Mouse (Mus musculus) ovary, postnatal 36 days (tissue): Measurements from ENCODE around the gene Kcnip3.

Source experiments
- DNase-seq: peaks from one replicate; pipeline ENCODE4 v3.0.0; 2022; ENCODE audit warnings: low spot score, mixed read lengths

Kcnip3 gene

DNA sequence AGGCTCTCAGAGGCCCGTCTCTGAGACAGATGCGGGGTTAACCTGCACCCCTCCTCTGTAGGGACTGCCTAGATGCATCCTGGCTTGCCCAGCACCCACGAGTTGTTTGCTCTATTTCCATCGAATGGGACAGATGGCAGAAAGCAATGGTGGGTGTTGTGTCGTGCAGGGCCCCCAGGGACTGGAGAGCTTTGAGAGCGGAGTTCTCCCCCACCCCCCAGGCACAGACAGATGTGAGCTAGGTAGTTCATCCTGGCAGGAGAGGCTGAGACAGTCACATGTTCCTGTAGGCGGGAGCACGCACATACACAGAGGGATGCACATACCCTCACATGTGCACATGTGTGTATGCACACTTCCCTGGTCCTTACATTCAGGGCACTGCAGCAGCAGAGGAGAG lies 4.8 kb downstream of the Kcnip3 start:
- no peak for DNase-seq

DNA sequence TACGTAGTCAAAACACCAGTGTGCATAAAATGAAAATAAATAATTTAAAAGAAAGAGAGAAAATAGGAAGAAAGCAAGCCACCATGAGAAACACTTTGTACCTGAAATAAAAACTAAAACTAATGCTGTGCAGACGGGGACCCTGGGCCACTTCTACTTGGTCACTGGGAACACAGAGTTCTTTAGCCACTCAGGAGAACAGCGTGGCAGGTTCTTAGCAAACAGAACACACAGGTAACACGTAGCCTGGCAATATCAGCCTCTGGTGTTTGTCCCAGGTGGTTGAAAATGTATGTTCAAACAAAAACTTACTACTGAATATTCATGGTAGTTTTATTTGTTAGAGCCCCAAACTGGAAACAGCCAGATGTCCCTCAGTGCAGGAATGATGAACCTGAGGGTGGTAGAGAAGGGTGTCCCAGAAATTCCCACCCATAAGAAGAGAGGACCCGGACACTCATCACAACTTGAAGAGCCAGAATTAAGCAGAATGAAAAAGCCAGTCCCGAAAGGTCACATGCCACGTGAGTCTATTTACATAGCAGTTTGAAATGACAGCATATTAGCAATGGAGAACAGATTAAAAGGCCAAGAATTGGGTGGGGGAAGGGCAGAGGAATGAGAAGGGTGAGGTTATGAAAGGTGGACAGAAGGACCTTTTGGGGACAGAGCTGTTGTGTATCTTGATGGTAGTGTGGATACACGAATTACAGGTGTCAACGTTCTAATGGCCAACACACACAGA lies 7.3 kb downstream of the Kcnip3 start:
- no peak for DNase-seq

DNA sequence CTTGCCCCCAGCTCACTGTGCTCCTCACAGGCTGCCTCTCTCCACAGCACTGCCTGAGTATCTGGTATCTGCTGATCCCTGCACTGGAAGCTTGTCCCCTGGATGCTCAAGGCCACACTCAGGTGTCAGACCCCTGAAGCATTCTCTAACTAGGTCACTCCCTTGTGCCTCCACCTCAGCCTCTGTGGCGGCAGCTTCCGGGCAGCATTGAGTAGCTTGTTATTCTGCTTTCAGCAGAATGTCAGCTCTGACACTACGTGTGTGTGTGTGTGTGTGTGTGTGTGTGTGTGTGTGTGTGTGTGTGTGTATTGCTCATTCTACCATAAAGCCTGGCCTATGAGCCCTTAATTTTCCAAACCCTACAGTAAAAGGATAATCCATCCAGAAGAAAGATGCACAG lies 8.7 kb downstream of the Kcnip3 start:
- no peak for DNase-seq

DNA sequence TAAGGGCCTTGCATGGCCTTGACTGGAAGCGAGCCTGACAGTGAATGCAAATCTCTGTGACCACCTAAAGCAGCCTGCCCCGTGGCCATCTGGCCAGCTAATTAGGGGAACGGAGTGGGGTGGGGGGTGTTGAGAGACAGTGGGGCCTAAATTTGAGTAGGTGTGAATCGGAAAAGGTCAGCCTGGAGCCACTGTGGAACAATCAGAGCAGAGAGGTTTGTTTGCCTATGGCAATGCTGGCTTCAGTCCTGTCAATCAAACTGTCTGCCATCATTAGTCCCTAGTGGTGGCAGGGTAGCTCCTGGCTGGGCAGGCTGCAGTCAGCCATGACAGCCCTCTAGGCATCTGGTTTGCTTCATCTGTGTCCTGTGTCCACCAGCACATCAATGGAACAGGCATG lies 10.5 kb downstream of the Kcnip3 start:
- no peak for DNase-seq

DNA sequence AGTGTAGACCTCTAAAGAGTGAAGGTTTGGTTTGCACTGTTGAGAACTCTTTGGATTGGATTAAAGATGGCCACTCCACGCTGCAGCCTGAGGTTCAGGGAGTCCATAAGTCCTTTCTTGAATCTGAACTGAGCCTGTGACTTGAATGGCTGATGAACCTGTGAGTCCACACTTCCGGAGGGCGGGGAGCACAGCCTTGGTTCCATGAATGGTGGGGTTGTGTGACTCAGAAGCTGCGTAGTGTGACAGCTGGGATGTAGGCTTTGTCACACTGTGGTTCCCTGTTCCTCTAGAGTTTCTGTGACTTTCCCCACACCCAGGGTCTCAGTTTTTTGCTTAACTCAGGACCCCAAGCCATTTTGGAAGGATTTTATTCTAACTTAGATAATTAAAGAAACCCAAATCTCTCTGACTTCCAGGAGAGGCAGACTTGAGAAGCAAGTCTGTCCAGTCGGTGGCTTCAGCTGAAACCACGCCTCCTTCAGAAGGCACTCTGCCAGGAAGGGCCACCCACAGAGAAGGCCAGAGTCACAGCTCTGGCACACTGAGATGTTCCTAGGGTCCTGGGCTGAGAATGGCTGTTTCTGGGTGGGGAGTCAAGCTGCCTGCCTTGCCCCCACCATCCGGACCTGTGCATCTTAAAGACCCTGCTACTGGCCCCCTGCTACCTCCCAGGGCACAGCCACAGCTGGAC lies 13.8 kb downstream of the Kcnip3 start:
- peak; percentile 41 for DNase-seq

GRCm38 (mm10) chr2:127507077-127507774 lies 14.7 kb downstream of the Kcnip3 start:
- peak; percentile 77 for DNase-seq

DNA sequence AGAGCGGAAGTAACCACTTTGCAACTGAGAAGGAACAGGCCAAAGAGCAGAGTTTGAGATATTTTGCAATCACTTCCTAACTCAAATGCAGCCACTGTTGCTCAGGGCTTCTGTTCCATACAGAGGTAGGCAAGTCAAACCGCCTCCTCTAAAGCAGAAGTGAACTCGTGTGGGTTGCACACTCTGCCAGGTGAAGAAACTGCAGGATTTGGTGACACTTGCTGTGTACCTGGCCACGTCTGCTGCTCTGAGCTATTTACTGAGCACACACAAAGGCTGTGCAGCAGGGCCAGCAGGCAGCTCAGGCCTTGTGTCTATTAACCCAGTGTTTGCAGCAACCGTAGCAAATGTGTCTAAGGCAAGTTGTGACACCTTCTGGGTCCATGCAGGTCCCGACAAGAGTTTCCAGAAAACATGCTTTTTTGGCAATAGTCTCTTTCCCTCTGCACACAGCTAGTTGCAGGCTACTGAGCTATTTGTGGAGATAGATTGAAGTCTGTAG lies 15.7 kb downstream of the Kcnip3 start:
- no peak for DNase-seq

GRCm38 (mm10) chr2:127505196-127505595 lies 16.7 kb downstream of the Kcnip3 start:
- DNase-seq, result no peak

DNA sequence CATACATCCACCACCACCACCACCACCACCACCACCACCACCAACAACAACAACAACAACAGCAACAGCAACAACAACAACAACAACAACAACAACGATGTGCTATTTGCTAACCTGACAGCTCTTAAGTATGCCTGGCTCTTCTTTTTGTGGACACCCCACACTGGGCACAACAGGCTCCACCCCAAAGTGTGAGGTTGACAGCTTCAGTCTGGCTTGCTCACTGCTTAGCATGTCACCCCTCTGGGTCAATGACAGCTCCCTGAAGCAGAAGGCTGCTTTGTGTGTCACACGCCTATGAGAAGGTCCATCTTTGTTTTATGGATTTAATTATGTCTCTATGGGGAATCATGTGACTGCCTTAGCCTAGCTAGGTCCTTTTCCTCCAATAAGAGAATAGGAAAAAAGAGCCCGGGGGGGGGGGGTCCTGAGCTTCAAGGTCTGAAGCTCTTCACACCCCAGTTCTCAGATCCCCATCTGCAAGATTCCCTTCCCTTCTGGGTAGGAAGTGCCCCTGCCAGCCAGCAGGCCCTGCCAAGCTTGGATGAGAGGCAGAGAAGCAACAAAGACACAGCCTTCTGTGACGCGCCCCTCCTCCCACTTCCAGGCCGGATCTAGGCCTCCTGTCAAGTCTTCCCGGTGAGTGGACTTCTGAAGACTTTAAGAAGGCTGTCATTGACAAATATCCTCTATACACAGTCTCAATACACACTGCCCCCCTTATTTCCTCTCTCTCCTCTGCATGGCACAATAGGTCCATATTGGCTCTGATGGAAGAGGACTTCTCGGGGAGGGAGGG lies 17.9 kb downstream of the Kcnip3 start:
- DNase-seq, result no peak

DNA sequence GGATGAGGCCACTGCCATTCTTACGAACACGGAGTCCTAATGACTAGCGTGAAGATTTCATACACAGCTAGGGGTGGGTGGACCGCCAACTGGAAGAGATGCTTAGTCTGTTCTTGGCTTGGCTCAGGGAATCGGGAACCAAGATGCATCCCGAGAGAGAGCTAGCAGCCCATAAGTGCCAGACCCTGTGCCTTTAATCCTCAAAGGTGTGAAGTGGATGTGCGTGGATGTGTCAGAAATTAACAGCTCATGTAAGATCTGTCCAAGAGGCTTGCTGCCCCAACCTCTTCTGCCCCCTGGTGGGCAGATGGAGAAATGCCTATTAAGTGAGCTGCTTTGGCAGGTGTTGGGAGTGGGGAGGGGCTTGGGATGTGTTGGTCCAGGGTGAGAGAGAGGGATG lies 20.8 kb downstream of the Kcnip3 start:
- peak; percentile 58 for DNase-seq

DNA sequence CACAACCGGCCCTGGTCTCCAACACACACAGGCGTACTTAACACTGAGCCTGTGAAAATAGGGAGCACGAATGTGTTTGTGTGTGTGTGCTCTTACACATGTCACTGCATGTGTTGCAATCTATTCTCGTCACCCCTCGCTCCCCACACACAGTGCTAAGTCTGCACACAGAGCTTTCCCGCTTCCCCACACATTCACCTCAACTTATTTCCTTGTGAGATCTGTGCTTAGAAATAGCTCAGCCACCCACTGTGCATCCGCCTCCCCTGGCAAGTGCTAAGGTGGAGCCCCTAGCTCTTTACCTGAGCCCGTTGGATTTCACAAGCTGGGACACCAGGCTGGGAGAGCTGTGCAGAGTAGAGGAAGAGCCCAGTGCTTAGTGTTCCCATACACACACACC lies 23.1 kb downstream of the Kcnip3 start:
- no peak for DNase-seq

GRCm38 (mm10) chr2:127496321-127496720 lies 25.6 kb downstream of the Kcnip3 start:
- DNase-seq, result no peak

GRCm38 (mm10) chr2:127484476-127485170 lies 37.3 kb downstream of the Kcnip3 start:
- DNase-seq, result peak; percentile 77

- peak; percentile 42 for DNase-seq
These were observed 38.9 kb downstream of the Kcnip3 start for GRCm38 (mm10) chr2:127483001-127483400.

- DNase-seq, result peak; percentile 90
These were observed 39.4 kb downstream of the Kcnip3 start for GRCm38 (mm10) chr2:127482533-127482911.

DNA sequence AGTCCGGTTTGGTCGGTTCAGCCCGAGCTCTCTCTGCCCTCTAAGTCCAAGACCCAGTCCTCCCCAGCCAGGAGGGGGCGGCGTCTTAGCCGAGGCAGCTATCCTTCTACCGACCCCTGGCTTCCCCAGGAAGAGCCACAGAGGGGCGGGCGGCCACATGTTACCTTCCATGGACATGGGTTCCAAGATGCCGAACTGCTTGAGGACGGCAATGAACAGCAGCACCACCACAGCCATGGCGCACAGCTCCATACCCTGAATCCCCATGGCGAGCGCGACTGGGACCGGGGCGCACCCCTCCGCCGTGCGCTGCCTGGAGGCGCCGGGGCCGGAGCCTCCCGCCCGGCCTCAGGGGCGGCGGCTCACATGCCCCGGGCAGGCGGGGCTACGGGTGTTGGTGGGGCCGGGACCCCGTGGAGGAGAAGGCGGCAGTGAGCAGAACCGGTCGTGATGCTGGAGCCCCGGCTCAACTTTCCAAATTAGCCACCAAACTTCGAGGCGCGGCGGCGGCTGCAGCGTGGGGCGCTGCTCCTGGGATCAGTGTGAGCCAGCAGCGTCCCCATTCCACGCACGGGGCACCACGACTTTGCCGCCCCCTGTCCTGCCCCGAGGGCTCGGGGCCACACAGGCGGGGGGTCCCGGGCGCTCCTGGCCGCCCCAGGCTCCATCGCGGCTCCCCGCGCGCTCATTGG lies 39.9 kb downstream of the Kcnip3 start:
- peak; percentile 48 for DNase-seq

GRCm38 (mm10) chr2:127479763-127480162 lies 42.1 kb downstream of the Kcnip3 start:
- no peak for DNase-seq

- DNase-seq, result no peak
These were observed 42.7 kb downstream of the Kcnip3 start for GRCm38 (mm10) chr2:127479210-127479609.

GRCm38 (mm10) chr2:127472279-127472678 lies 49.6 kb downstream of the Kcnip3 start:
- DNase-seq, result no peak

DNA sequence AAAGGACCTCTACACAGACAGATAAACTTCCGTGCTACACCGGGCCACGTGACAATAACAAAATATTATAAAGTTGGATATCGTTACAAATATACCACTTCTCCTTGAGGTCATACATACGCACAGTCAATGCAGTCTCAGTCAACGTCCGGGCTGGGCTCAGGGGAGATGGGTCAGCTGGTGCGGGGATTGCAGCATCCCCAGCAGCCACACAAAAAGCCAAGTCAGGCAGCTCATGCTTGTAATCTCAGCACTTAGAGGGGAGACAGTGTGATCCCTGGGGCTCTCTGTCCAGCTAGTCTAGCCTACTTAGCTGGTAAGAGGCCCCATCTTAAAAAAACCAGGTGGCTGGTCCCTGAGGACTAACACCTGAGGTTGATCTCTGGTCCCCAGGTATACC lies 50.6 kb downstream of the Kcnip3 start:
- no peak for DNase-seq

DNA sequence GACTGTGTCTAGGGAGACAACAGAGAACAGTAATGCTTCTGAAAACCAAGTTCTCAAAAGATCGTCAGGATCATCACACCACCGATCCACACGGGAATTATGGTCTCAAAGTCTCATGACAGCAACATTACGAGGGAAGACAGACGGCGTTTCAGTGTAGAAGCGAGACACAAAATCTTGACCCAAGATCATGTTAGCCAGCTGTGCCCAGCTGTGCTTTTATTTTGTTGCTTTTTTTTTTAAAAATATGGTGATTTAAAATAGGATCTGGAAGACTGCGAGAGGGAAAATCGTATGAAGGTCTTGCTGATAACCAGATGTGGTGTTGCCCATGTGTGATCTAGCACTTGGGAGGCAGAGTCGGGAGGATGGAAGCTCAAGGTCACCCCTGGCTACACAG lies 51.2 kb downstream of the Kcnip3 start:
- no peak for DNase-seq
